Mouse (Mus musculus) erythroblast, embryonic 14.5 days (primary cell): ENCODE results near the gene Sync. TPM values are rescaled to one million over a fixed set of nuclear protein-coding genes. Genes with fewer than 3 reads are reported as not detected.

Source experiments
- H3K27me3 ChIP-seq: 2 replicates; pipeline ENCODE4 v1.6.1; 2012; ENCODE audit warnings: inconsistent platforms; ENCODE audit not compliant: control insufficient read depth
- H3K36me3 ChIP-seq: 2 replicates; pipeline ENCODE4 v1.6.1; 2012; ENCODE audit warnings: mild to moderate bottlenecking, inconsistent platforms; ENCODE audit not compliant: control insufficient read depth
- H3K4me1 ChIP-seq: 2 replicates; pipeline ENCODE4 v1.6.1; 2012; ENCODE audit warnings: inconsistent platforms; ENCODE audit not compliant: control insufficient read depth
- H3K4me3 ChIP-seq: replicated peaks from 2 replicates; pipeline ENCODE3; 2012; ENCODE audit warnings: moderate library complexity, mild to moderate bottlenecking, inconsistent platforms
- H3K9me3 ChIP-seq: 2 replicates; pipeline ENCODE4 v1.6.1; 2012; ENCODE audit warnings: low read length, inconsistent platforms, mixed read lengths; ENCODE audit not compliant: control insufficient read depth
- GATA1 ChIP-seq: IDR thresholded peaks from 2 replicates; pipeline ENCODE4 v1.6.1; 2012; ENCODE audit warnings: low read length, inconsistent platforms, mixed read lengths
- TAL1 ChIP-seq: IDR thresholded peaks from 3 replicates; pipeline ENCODE4 v1.6.1; 2012; ENCODE audit warnings: low read length, inconsistent platforms, mixed read lengths
- polyA plus RNA-seq: library from polyadenylated mRNA; stranded (reverse); fragments of >175 nt; gene quantifications from 2 replicates; pipeline ENCODE4 v1.2.3, GENCODE M21; 2012

Sync gene
- polyA plus RNA-seq, 1 experiment = not detected

DNA sequence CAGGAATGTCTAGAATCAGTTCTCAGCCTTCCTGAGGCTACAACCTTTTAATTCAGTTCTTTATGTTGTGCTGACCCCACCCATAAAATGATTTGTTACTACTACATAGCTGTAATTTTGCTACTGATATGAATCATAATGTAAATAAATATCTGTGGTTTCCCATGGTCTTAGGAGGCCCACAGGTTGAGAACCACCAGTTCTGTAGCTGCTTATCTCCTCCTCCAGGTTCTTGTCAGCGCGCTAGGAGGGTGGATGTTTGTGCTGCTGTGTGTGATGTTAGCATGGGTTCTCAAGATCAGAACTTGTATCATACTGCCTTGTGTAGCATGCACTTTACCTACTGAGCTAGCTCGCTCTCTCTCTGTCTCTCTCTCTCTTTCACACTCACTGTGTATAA lies 52.3 kb downstream of the Sync start:
- H3K9me3 ChIP-seq = peaks cover 4% of the 10 kb centered on the region
- peaks cover 55% of the 10 kb centered on the region for H3K36me3 ChIP-seq
- H3K4me1 ChIP-seq = peaks cover 56% of the 10 kb centered on the region
- peak overlapping the region; percentile 38 for H3K4me3 ChIP-seq
- H3K27me3 ChIP-seq = no peaks in the 10 kb centered on the region
- TF ChIP-seq TAL1 (peak; percentile 57), GATA1 (peak; percentile 68)

DNA sequence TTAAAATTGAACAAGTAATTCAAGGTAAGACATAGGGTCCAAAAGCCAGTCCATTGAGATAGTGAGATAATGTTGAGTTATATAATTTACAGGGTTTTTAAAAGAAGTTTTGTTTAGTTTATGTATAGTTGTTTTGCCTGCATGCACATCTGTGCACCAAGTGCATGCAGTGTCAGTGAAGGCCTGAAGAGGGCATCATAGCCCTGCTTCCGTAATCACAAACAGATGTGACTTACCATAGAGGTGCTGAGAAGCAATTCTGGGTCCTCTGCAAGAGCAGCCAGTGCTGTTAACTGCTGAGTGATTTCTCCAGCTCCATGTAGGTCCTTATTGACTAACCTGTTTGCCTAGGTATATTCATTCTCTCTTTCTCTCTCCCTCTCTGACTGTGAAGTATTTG lies 54.5 kb downstream of the Sync start:
- Histone ChIP-seq H3K27me3 (no peaks in the 10 kb centered on the region), H3K4me3 (no peak overlapping the region), H3K9me3 (peaks cover 4% of the 10 kb centered on the region), H3K4me1 (peaks cover 44% of the 10 kb centered on the region), H3K36me3 (peaks cover 74% of the 10 kb centered on the region)
- TF ChIP-seq TAL1 (no peak), GATA1 (no peak)

DNA sequence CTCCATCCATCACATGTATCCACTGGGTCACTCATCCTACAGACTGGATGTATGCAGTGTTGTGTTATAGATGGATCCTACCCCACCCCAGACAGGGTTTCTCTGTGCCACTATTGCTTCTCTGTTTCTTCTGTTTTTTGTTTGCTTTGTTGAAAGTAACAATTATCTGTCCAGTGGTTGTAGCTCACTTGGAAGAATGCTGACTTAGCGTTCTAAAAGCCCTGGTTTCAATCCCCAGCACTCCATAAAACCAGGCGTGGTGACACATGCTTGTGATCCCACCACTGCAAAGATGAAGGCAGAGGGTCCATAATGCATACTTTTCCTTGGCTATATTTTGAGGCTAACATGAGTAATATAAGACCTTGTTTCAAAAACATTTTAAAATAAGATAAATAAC lies 55.3 kb downstream of the Sync start:
- no peak for TF ChIP-seq TAL1
- H3K27me3 ChIP-seq = no peaks in the 10 kb centered on the region
- H3K4me3 ChIP-seq = no peak overlapping the region
- H3K36me3 ChIP-seq = peaks cover 72% of the 10 kb centered on the region
- peaks cover 35% of the 10 kb centered on the region for H3K4me1 ChIP-seq
- peaks cover 4% of the 10 kb centered on the region for H3K9me3 ChIP-seq

DNA sequence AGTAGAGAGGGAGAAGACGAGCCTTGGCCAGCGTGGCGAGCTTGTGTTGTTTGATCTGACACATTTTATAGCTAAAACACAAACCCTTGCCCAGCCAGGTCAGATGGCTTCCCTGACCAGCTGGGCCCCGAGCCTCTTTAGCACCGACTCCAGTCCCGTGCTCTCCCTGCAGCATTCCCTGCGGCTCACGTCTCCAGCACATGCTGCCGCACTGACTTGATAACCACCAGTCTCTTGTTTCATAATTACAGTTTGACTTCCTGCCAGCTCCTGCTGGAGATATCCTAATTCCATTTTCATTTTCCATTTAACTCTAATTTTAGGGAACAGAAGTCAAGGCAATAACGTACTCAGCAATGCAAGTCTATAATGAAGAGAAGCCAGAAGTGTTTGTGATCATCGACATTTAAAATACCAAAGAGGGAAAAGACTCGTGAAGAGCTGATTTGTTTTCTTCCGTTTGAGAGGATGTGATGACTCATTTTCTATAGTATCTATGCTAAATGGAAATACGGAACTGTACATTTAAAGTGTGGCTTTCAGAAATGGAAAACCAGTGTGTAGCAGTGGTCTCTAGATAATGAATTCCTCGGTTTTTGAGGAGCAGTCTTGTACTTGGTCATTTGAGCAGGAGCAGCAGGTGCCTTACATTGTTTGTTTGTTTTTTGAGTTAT lies 59.2 kb downstream of the Sync start:
- no peak overlapping the region for H3K4me3 ChIP-seq
- TF ChIP-seq TAL1 (no peak), GATA1 (no peak)
- H3K36me3 ChIP-seq = peaks cover 58% of the 10 kb centered on the region
- no peaks in the 10 kb centered on the region for H3K27me3 ChIP-seq
- H3K9me3 ChIP-seq = peaks cover 4% of the 10 kb centered on the region
- no peaks in the 10 kb centered on the region; the same call in 1 of the 2 replicates for H3K4me1 ChIP-seq

DNA sequence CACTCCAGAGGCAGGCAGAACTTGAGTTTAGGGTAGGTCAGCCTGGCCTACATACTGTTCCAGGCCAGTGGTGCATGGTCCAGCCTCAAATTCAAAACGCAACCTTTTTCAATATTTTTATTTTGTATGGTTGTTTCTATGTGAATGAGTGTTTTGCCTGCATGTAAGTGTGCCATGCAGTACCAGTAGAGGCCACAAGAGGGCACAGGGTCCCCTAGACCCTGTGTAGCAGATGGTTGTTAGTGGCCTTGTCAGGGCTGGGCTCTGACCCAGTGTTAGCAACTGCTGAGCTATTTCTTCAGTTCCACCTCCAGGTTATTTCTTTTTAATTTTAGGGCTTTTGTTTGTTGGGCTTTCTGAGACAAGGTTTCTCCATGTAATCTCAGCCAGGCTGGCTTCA lies 63.2 kb downstream of the Sync start:
- Histone ChIP-seq H3K4me1 (peaks cover 8% of the 10 kb centered on the region), H3K9me3 (no peaks in the 10 kb centered on the region), H3K27me3 (no peaks in the 10 kb centered on the region), H3K36me3 (peaks cover 34% of the 10 kb centered on the region), H3K4me3 (no peak overlapping the region)
- TF ChIP-seq TAL1 (no peak), GATA1 (no peak)

DNA sequence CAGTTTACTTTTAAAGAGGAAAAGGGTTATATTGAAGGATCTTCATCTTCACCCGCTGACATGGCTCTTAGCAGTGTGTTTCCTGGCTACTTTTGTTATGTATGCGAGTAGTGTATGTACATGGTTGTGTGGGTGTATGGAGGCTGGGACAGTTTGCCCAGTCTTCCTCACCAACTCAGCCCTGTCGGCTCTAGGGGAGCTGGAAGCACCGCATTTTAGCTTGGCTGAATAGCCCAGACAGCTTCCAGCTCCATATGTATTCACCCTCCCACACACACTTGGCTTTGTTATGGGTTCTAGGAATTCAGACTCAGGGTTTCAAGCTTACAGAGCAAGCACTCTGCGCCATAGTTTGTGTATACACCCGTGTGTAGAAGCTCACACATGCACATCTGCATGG lies 63.7 kb downstream of the Sync start:
- Histone ChIP-seq H3K9me3 (no peaks in the 10 kb centered on the region), H3K4me1 (peaks cover 8% of the 10 kb centered on the region), H3K36me3 (peaks cover 35% of the 10 kb centered on the region), H3K4me3 (no peak overlapping the region), H3K27me3 (no peaks in the 10 kb centered on the region)
- TF ChIP-seq GATA1 (no peak), TAL1 (no peak)

DNA sequence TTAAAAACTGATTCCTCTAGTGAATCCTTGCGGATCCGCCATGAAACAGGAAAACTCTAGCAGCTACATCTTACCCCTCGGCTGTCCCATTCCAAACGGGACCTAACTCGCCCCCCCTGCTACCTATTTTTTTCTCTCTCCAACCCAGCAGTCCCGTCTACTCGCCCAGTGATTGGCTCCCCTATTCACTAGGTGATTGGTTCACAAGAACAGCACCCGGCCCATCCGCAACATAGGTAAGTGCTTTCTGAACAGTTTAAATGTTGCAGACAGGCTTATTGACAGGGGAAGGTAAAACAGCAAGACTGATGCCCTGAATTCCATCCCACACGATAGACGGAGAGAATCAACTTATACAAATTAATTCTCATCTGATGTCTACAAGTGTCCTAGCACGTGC lies 65.8 kb downstream of the Sync start:
- no peaks in the 10 kb centered on the region for H3K27me3 ChIP-seq
- no peak overlapping the region for H3K4me3 ChIP-seq
- H3K36me3 ChIP-seq = peaks cover 32% of the 10 kb centered on the region
- peaks cover 8% of the 10 kb centered on the region for H3K4me1 ChIP-seq
- no peaks in the 10 kb centered on the region for H3K9me3 ChIP-seq
- no peak for TF ChIP-seq TAL1

DNA sequence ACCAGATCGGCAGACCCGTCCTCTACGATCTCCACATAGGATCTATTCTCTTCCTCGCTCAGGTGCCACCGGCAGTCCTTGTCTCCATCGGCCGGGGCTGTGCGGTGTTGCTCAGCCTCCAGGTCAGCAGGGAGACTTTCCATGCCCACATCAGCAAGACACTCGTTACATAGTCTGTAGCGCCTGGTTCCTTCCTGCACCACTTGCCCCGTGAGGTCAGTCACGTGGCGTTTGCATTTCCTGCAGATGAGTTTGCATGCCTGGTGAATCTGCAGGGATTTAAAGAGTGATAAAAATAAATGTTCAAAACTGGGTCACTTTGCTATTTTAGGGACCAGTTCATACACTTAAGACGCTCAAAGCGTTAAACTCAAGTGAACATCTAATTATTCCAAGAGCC lies 66.8 kb downstream of the Sync start:
- Histone ChIP-seq H3K36me3 (peaks cover 30% of the 10 kb centered on the region), H3K4me1 (peaks cover 8% of the 10 kb centered on the region), H3K4me3 (no peak overlapping the region), H3K9me3 (no peaks in the 10 kb centered on the region), H3K27me3 (no peaks in the 10 kb centered on the region)
- TF ChIP-seq GATA1 = no peak
- no peak for TF ChIP-seq TAL1

DNA sequence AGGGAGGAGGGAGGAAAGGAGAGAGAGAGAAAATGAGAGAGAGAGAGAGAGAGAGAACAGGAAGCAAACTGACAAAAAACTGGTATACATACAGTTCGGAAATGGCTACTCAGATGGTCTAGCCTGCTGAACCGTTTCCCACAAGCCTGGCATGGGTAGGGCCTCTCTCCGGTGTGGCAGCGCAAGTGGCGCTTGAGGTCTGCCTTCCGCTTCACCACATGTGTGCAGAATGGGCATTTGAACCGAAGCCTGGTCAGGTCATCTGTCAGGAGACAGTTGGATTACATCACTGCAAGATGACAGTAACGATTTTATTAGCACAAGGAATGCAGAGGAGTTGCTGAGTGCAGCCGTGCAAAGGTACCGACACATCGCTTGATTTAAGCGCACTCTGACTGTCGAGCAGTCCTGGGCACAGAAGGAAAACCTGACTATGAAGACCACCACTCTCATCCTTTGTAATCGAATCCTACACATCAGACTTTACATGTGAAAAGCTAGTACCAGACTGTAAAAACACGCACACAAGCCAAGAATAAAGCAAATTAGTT lies 70.3 kb downstream of the Sync start:
- Histone ChIP-seq H3K27me3 (no peaks in the 10 kb centered on the region), H3K9me3 (no peaks in the 10 kb centered on the region), H3K4me3 (no peak overlapping the region), H3K36me3 (peaks cover 31% of the 10 kb centered on the region), H3K4me1 (peaks cover 15% of the 10 kb centered on the region)
- TF ChIP-seq TAL1 = no peak
- TF ChIP-seq GATA1 = no peak

Other genes starting within 250 kb of the Sync start
- 14.0 and 19.6 TPM in 2 replicates for gene Rnf19b, start 229.3 kb upstream of the Sync start, polyA plus RNA-seq
- gene Tmem54, start 182.1 kb upstream of the Sync start, polyA plus RNA-seq = not detected in 2 replicates
- not detected in 2 replicates for gene Hpca, start 165.6 kb upstream of the Sync start, polyA plus RNA-seq
- 0.06 and 0.08 TPM in 2 replicates for gene Fndc5, start 150.6 kb upstream of the Sync start, polyA plus RNA-seq
- gene S100pbp, start 97.9 kb upstream of the Sync start, polyA plus RNA-seq = 0.07 and 0.19 TPM in 2 replicates
- gene Yars, start 97.9 kb upstream of the Sync start, polyA plus RNA-seq = 2.7 and 3.1 TPM in 2 replicates
- gene C77080, start 26.2 kb upstream of the Sync start, polyA plus RNA-seq = 0.09 and 0.12 TPM in 2 replicates
- 5.4 and 8.0 TPM in 2 replicates for gene Rbbp4, start 47.8 kb downstream of the Sync start, polyA plus RNA-seq
- gene Zbtb8os, start 48.1 kb downstream of the Sync start, polyA plus RNA-seq = 0.10 and 0.29 TPM in 2 replicates
- 0.04 and 0.08 TPM in 2 replicates for gene Zbtb8a, start 90.5 kb downstream of the Sync start, polyA plus RNA-seq
- 0.02 TPM in 1 of 2 replicates, not detected in the other for gene Zbtb8b, start 153.2 kb downstream of the Sync start, polyA plus RNA-seq
- gene Bsdc1, start 174.0 kb downstream of the Sync start, polyA plus RNA-seq = 87.8 and 92.9 TPM in 2 replicates
- not detected in 2 replicates for gene Tssk3, start 203.4 kb downstream of the Sync start, polyA plus RNA-seq
- gene Fam229a, start 203.6 kb downstream of the Sync start, polyA plus RNA-seq = 1.5 and 1.9 TPM in 2 replicates
- 1.2 and 1.4 TPM in 2 replicates for gene Marcksl1, start 226.0 kb downstream of the Sync start, polyA plus RNA-seq